ENCODE assay signal across 14 mouse cellular contexts in the genomic region with DNA sequence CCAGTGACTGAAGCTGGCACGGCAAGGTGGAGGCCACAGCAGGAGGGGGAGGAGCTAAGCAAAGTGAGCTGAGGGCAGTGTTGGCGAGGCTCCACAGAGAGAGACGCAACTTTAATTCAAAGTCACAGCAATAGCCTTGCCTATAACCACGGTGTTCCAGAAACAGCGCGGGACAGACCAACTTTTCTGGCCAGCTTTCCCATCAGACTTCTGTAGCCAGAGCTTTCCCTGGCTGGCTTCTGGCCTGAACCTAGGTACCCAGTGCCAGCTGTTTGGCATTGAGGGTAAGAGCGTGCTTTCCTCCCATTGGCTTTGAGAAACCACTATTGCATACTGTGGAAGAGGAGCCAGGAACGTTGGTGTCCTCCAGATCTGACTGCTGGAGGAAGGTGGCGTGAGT.
DNase-seq lines count a peak whose midpoint lies in the region; ATAC-seq lines count a peak whose summit lies in the region.
"Had no signal": no experiment of that assay in that cellular context is flagged by ENCODE, and none has a peak within 500 bp of the region (broad histone marks: within the 10 kb centered on the region; RNA-seq: fewer than 3 reads in every experiment).

No protein-coding gene starts in this region.

- 76% methylated on average over 9 of the region's 9 CpGs for WGBS in intestine, embryonic 15.5 days

- intact Hi-C loops in gastrocnemius, postnatal 14 days (cut with DNase I; ENCODE audit: low total_unique reads): loop anchor here (5.0 kb wide), 1 partner anchor 613 kb away; a partner anchor contains a TSS
- intact Hi-C loops in left cerebral cortex, postnatal 4 days (cut with DNase I): loop anchor here (5.0 kb wide), 2 partner anchors 48 to 208 kb away; no protein-coding TSS in a partner anchor

- peak; percentile 55 for DNase-seq in gastrocnemius, adult 18-20 months (ENCODE audit: low spot score)
- no peak for DNase-seq in gastrocnemius, postnatal 14 days
- DNase-seq in left cerebral cortex, postnatal 4 days: peak; percentile 19
- no peak for DNase-seq in left cerebral cortex, adult 18-20 months (ENCODE audit: low spot score in 2 of 2)
- DNase-seq in gastrocnemius, adult 8-10 months (ENCODE audit: low spot score in 2 of 2): peak; percentile 8 to 47
- DNase-seq in kidney, postnatal 10 days: peak; percentile 18
- DNase-seq in thymus, postnatal 10 days (ENCODE audit: low spot score in 2 of 2): no peak
- DNase-seq: cerebellum, adult 9-10 months; lung, postnatal 4 days had no signal

- ATAC-seq in intestine, embryonic 15.5 days: no peak
- ATAC-seq: midbrain, embryonic 15.5 days had no signal

- no peaks in the 10 kb centered on the region for H3K9me3 ChIP-seq in intestine, embryonic 15.5 days
- H3K9me3 ChIP-seq: hindbrain, embryonic 12.5 days; liver, embryonic 15.5 days; midbrain, embryonic 15.5 days; neural tube, embryonic 12.5 days had no signal

- no peaks in the 10 kb centered on the region for H3K36me3 ChIP-seq in intestine, embryonic 15.5 days
- H3K36me3 ChIP-seq: hindbrain, embryonic 12.5 days; liver, embryonic 15.5 days; midbrain, embryonic 15.5 days; neural tube, embryonic 12.5 days had no signal

- H3K27me3 ChIP-seq in intestine, embryonic 15.5 days (replicated peaks): peaks cover 4% of the 10 kb centered on the region
- H3K27me3 ChIP-seq: midbrain, embryonic 15.5 days; neural tube, embryonic 12.5 days had no signal

- H3K27ac ChIP-seq in intestine, embryonic 15.5 days: no peak overlapping the region
- H3K27ac ChIP-seq: hindbrain, embryonic 12.5 days; liver, embryonic 15.5 days; midbrain, embryonic 15.5 days; neural tube, embryonic 12.5 days had no signal

- H3K4me2 ChIP-seq in intestine, embryonic 15.5 days (replicated peaks): no peak overlapping the region
- H3K4me2 ChIP-seq: hindbrain, embryonic 12.5 days; liver, embryonic 15.5 days; midbrain, embryonic 15.5 days; neural tube, embryonic 12.5 days had no signal

- H3K9ac ChIP-seq in intestine, embryonic 15.5 days: no peak overlapping the region
- H3K9ac ChIP-seq: hindbrain, embryonic 12.5 days; liver, embryonic 15.5 days; midbrain, embryonic 15.5 days; neural tube, embryonic 12.5 days had no signal

- H3K4me3 ChIP-seq in intestine, embryonic 15.5 days (replicated peaks): no peak overlapping the region
- H3K4me3 ChIP-seq: hindbrain, embryonic 12.5 days; liver, embryonic 15.5 days; midbrain, embryonic 15.5 days; neural tube, embryonic 12.5 days had no signal

- H3K4me1 ChIP-seq in intestine, embryonic 15.5 days (replicated peaks): no peaks in the 10 kb centered on the region
- H3K4me1 ChIP-seq: hindbrain, embryonic 12.5 days; liver, embryonic 15.5 days; neural tube, embryonic 12.5 days had no signal

Comparison
In these comparisons a context has a peak if more than half of its experiments do, and no peak if none do; other contexts are left out.
1. DNase-seq: peak in gastrocnemius, adult 18-20 months (single experiment), left cerebral cortex, postnatal 4 days (single experiment), gastrocnemius, adult 8-10 months (2 of 2) and kidney, postnatal 10 days (single experiment); none in gastrocnemius, postnatal 14 days (single experiment), left cerebral cortex, adult 18-20 months (0 of 2) and thymus, postnatal 10 days (0 of 2).